Mouse (Mus musculus) heart, embryonic 10.5 days (tissue): ENCODE measurements around the gene Gm10715. TPM values are rescaled to one million over a fixed set of nuclear protein-coding genes. Genes with fewer than 3 reads are reported as not detected.
"Not testable (repeated sequence)": the region's sequence is repeated elsewhere in the genome, so short reads cannot be mapped to it uniquely, and the experiment has no call there.

Source experiments
- DNase-seq: peaks from one replicate; pipeline ENCODE4 v3.0.0-alpha.2; 2017; ENCODE audit warnings: low spot score
- H3K27ac ChIP-seq: fragments of 300-500 bp; sonication (generic); 2 replicates; pipeline ENCODE4 v1.5.1; 2016; ENCODE audit warnings: mild to moderate bottlenecking
- H3K27me3 ChIP-seq: fragments of 300-500 bp; sonication (generic); 2 replicates; pipeline ENCODE4 v1.6.1; 2016; ENCODE audit warnings: mild to moderate bottlenecking; ENCODE audit not compliant: poor library complexity, insufficient read depth, severe bottlenecking
- H3K36me3 ChIP-seq: fragments of 300-500 bp; sonication (generic); 2 replicates; pipeline ENCODE4 v1.6.1; 2016; ENCODE audit warnings: mild to moderate bottlenecking, moderate library complexity
- H3K4me1 ChIP-seq: fragments of 300-500 bp; sonication (generic); 2 replicates; pipeline ENCODE4 v1.6.1; 2016; ENCODE audit warnings: mild to moderate bottlenecking
- H3K4me3 ChIP-seq: fragments of 300-500 bp; sonication (generic); 2 replicates; pipeline ENCODE4 v1.5.1; 2016; ENCODE audit warnings: mild to moderate bottlenecking, moderate library complexity
- H3K9me3 ChIP-seq: fragments of 300-500 bp; sonication (generic); 2 replicates; pipeline ENCODE4 v1.6.1; 2016; ENCODE audit warnings: mild to moderate bottlenecking, moderate library complexity
- WGBS: fragments of 180-500 bp; shearing (Covaris S2); methylation state at CpG from one replicate; pipeline ENCODE4 v1.1.7; 2016; 5-methylcytosine and 5-hydroxymethylcytosine counted together
- polyA plus RNA-seq: library from polyadenylated mRNA; unstranded; fragments of >200 nt; fragmentation: Nextera tagmentation; extraction: Ambion mirVana; gene quantifications from 2 replicates; pipeline ENCODE4 v1.2.1, GENCODE M21; 2016

The Gm10715 gene
- polyA plus RNA-seq, 1 experiment from 2014 or later: not detected

- not testable (repeated sequence) for H3K27me3 ChIP-seq, H3K4me3 ChIP-seq, H3K9me3 ChIP-seq, H3K36me3 ChIP-seq, H3K27ac ChIP-seq, DNase-seq, H3K4me1 ChIP-seq
- WGBS: 37% methylated on average over 2 of the region's 9 CpGs
These were observed 19.6 kb upstream of the Gm10715 start, which contains the start of gene Gm10719 for GRCm38 (mm10) chr9:3017108-3017507. TSS of gene Gm10719 (plus strand) at chr9:3017408.

- not testable (repeated sequence) for H3K27me3 ChIP-seq, H3K4me3 ChIP-seq, H3K9me3 ChIP-seq, H3K36me3 ChIP-seq, H3K27ac ChIP-seq, DNase-seq, H3K4me1 ChIP-seq
- WGBS: 57% methylated on average over 9 of the region's 9 CpGs
These were observed 17.7 kb upstream of the Gm10715 start for GRCm38 (mm10) chr9:3018944-3019343.

GRCm38 (mm10) chr9:3019835-3020727, 16.6 kb upstream of the Gm10715 start:
- H3K9me3 ChIP-seq, H3K27ac ChIP-seq, H3K27me3 ChIP-seq, H3K4me1 ChIP-seq, H3K36me3 ChIP-seq, H3K4me3 ChIP-seq, DNase-seq: not testable (repeated sequence)
- WGBS: 73% methylated on average over 17 of the region's 19 CpGs

GRCm38 (mm10) chr9:3022316-3023008, 14.2 kb upstream of the Gm10715 start:
- H3K4me3 ChIP-seq, H3K9me3 ChIP-seq, H3K27ac ChIP-seq, H3K36me3 ChIP-seq, H3K4me1 ChIP-seq, H3K27me3 ChIP-seq: not testable (repeated sequence)
- WGBS: 70% methylated on average over 11 of the region's 13 CpGs
- peak; percentile 76 for DNase-seq

GRCm38 (mm10) chr9:3023312-3023984, 13.2 kb upstream of the Gm10715 start, which contains the start of gene Gm10718:
TSS of gene Gm10718 (plus strand) at chr9:3023547.
- not testable (repeated sequence) for H3K4me1 ChIP-seq, H3K27ac ChIP-seq, H3K4me3 ChIP-seq, H3K27me3 ChIP-seq, DNase-seq, H3K9me3 ChIP-seq, H3K36me3 ChIP-seq
- 69% methylated on average over 12 of the region's 13 CpGs for WGBS

- H3K27ac ChIP-seq, H3K9me3 ChIP-seq, H3K4me1 ChIP-seq, DNase-seq, H3K36me3 ChIP-seq, H3K27me3 ChIP-seq, H3K4me3 ChIP-seq: not testable (repeated sequence)
- WGBS: 70% methylated on average over 16 of the region's 16 CpGs
These were observed 12.6 kb upstream of the Gm10715 start for GRCm38 (mm10) chr9:3023985-3024648.

GRCm38 (mm10) chr9:3024912-3025467, 11.7 kb upstream of the Gm10715 start, which contains the start of gene Gm10717:
TSS of gene Gm10717 (plus strand) at chr9:3025417.
- not testable (repeated sequence) for H3K27me3 ChIP-seq, H3K27ac ChIP-seq, DNase-seq, H3K4me1 ChIP-seq, H3K4me3 ChIP-seq, H3K36me3 ChIP-seq, H3K9me3 ChIP-seq
- 68% methylated on average over 12 of the region's 12 CpGs for WGBS

- not testable (repeated sequence) for H3K36me3 ChIP-seq, H3K27me3 ChIP-seq, H3K9me3 ChIP-seq, DNase-seq, H3K4me3 ChIP-seq, H3K4me1 ChIP-seq, H3K27ac ChIP-seq
- WGBS: 68% methylated on average over 5 of the region's 6 CpGs
These were observed 11.0 kb upstream of the Gm10715 start for GRCm38 (mm10) chr9:3025653-3026052.

- not testable (repeated sequence) for H3K27ac ChIP-seq, H3K27me3 ChIP-seq, H3K4me1 ChIP-seq, H3K36me3 ChIP-seq, H3K9me3 ChIP-seq, H3K4me3 ChIP-seq, DNase-seq
- WGBS: 73% methylated on average over 5 of the region's 5 CpGs
These were observed 10.5 kb upstream of the Gm10715 start for GRCm38 (mm10) chr9:3026136-3026535.

GRCm38 (mm10) chr9:3026741-3027140, 9.9 kb upstream of the Gm10715 start:
- not testable (repeated sequence) for H3K27me3 ChIP-seq, H3K4me3 ChIP-seq, H3K27ac ChIP-seq, H3K36me3 ChIP-seq, DNase-seq, H3K9me3 ChIP-seq, H3K4me1 ChIP-seq
- 63% methylated on average over 9 of the region's 9 CpGs for WGBS

GRCm38 (mm10) chr9:3027200-3027599, 9.5 kb upstream of the Gm10715 start:
- WGBS: 64% methylated on average over 9 of the region's 9 CpGs
- H3K27ac ChIP-seq, H3K9me3 ChIP-seq, H3K4me3 ChIP-seq, H3K36me3 ChIP-seq, H3K4me1 ChIP-seq, H3K27me3 ChIP-seq: not testable (repeated sequence)
- peak; percentile 89 for DNase-seq

GRCm38 (mm10) chr9:3029276-3030000, 7.2 kb upstream of the Gm10715 start:
- not testable (repeated sequence) for H3K27me3 ChIP-seq, DNase-seq, H3K36me3 ChIP-seq, H3K4me1 ChIP-seq, H3K27ac ChIP-seq, H3K9me3 ChIP-seq, H3K4me3 ChIP-seq
- WGBS: 58% methylated on average over 13 of the region's 16 CpGs
